Mouse (Mus musculus): ENCODE data around the gene Micu1.

GRCm38 (mm10) chr10:59781205-59781931 lies 79.1 kb downstream of the Micu1 start:
- no peak for TF ChIP-seq CTCF (IDR thresholded peaks at IDR 0.05; ENCODE audit: insufficient read depth, low read depth, low read length)
- TF ChIP-seq POLR2A (IDR thresholded peaks at IDR 0.05; ENCODE audit: insufficient read depth, low read depth, low read length) = no peak

Measured in olfactory bulb, adult 2 months (tissue).